Mouse (Mus musculus) small intestine, adult 2 months (tissue): ENCODE measurements around the gene Myl3.

Source experiments
- CTCF ChIP-seq: fragments of 200-500 bp; IDR thresholded peaks from 2 replicates; pipeline ENCODE4 v1.5.1; 2012; ENCODE audit warnings: low read depth, mild to moderate bottlenecking, control low read depth, inconsistent platforms, low read length, moderate library complexity, mixed read lengths; ENCODE audit not compliant: insufficient replicate concordance, insufficient read length; ENCODE audit errors: extremely low read depth
- POLR2A ChIP-seq: fragments of 200-500 bp; IDR thresholded peaks from 2 replicates; pipeline ENCODE4 v1.6.1; 2012; ENCODE audit warnings: low read depth, mild to moderate bottlenecking, control low read depth, inconsistent platforms, low read length, moderate library complexity

DNA sequence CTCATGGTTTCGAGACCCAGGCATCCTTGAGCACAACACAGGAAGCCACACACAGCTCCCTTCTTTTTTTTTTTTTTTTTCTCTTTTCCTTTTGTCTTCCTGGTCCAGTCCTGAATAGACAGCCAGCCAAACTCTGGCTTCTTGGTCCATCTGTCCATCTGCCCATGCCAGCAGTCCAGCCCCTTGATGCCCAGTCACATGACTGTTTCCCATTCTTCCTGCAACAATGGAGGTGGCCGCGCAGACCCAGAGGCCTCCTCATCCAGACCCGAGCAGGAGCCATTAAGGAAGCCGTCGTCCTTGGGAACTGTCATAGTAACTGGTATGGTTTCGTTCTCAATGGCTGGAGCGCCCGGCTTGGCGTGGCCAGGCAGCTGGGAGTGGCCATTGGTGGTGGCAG lies 19.6 kb upstream of the Myl3 start:
- TF ChIP-seq CTCF, result no peak
- no peak for TF ChIP-seq POLR2A
